Mouse (Mus musculus): ENCODE results near the gene Foxs1. TPM values are rescaled to one million over a fixed set of nuclear protein-coding genes. Genes with fewer than 3 reads are reported as not detected.

Gene Foxs1
- total RNA-seq, 1 experiment from 2014 or later = not detected

DNA sequence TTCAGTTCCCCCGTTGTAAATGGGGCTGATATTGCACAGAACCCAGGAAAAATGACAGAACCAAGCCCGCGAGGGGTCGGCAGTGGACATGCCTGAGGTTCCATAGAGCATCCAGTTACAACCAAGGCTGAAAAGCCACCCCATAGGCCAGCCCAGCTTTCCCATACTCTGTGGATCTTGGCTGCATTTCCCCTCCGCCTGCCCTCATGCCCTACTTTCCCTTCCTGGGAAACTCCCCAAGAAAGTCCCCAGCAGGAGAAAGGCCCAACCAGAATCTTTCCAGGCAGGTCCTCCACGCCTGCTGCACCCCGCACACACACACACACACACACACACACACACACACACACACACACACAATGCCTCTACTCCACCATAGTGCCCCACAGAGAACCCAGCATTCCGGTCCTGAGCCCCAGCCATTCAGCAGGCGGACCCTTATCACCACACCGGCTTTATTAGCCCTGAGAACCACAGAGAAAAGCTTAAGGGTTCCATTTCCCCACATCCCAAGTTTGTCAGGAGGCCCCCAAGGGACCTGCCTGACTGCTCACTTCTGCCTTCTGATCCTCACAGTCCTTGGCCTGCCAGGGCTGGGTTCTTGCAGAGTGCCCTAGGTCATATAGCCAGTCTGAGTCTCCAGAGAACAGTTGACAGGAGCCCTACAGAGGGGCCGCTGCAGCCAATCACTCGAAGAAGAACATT is 1.4 kb downstream of the Foxs1 start:
- no peak for ATAC-seq (replicated peaks; ENCODE audit: insufficient number of reproducible peaks, low FRiP score, low TSS enrichment, poor library complexity, severe bottlenecking)

DNA sequence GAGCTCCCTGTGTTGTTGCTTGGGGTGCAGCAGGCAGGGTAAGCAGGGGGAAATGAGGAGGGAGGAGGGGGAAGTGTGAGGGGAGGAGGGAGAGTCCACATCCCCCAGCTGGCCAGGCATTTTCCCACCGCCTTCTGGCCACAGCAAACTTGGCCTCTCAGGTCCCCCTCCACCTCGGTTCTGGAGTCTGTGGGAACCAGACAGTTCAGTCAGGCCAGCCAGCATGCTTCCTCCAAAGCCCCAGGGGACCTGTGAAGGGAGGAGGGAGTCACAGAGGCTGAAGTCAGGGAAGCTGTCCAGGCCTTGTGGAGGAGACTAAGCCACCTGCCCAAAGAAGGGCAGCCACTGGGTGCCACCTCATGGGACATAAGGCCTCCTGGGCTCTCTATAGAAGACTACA is 2.7 kb downstream of the Foxs1 start:
- no peak for ATAC-seq (replicated peaks; ENCODE audit: insufficient number of reproducible peaks, low FRiP score, low TSS enrichment, poor library complexity, severe bottlenecking)

GRCm38 (mm10) chr2:152928988-152929370 is 4.0 kb downstream of the Foxs1 start:
- ATAC-seq (replicated peaks; ENCODE audit: insufficient number of reproducible peaks, low FRiP score, low TSS enrichment, poor library complexity, severe bottlenecking) = no peak

- no peak for ATAC-seq (replicated peaks; ENCODE audit: insufficient number of reproducible peaks, low FRiP score, low TSS enrichment, poor library complexity, severe bottlenecking)
Measured at GRCm38 (mm10) chr2:152928219-152928987, 4.6 kb downstream of the Foxs1 start.

GRCm38 (mm10) chr2:152927371-152927770 is 5.6 kb downstream of the Foxs1 start:
- ATAC-seq (replicated peaks; ENCODE audit: insufficient number of reproducible peaks, low FRiP score, low TSS enrichment, poor library complexity, severe bottlenecking) = no peak

DNA sequence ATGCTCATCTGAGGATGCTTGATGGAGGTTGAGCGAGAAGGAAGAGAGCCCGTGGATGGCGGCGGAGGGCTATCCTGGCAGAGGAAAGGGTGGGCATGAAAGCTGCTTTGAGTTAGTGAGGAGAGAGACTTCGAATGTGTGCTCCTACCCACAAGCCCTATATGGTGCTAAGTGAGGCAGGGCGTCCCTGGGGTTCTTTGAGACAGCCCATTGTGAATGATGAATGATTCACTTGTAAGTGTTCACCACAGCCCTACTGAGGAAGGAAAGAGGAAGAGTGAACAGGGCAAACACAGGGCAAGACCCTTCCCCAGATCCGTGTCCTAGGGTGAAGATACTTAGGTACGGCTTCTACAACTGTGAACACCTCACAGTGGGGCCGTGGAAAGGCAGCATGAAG is 6.1 kb downstream of the Foxs1 start:
- ATAC-seq (replicated peaks; ENCODE audit: insufficient number of reproducible peaks, low FRiP score, low TSS enrichment, poor library complexity, severe bottlenecking) = no peak

DNA sequence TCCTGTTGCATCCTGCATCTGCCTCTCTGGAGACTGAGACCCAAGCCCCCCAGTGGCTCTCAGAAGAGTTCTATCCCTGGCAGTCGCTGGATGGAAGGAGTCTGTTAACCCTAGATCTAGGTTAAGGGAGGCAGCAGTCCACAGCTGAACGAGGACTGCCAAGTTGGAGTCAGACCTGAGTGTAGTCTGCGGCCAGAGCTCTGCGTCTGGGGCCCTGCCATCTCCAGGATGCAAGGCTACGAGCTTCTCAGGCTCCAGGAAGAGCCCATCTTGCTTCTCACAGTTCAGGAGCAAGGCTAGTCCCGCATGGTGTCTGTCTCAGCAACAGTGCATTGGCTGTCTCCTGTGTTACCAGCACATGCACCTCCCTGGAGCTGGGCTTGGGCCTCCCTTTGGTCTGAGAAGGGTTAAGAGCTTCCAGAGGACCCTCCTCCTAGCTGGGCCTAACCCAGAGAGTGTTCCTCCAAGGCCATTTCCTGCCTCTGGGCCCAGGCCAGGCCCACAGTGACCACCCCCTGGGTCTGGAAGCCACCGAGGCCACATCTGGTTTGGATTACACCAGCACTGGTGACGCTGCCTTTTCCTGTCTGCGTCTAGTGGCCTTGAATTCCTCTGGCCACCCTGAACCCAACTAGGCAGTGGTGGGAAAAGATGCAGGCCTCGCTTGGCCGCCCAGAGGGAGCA is 7.7 kb downstream of the Foxs1 start:
- ATAC-seq (replicated peaks; ENCODE audit: insufficient number of reproducible peaks, low FRiP score, low TSS enrichment, poor library complexity, severe bottlenecking) = 0 out of 2 replicates have a peak, but pooled peaks have one; percentile 33

- ATAC-seq (replicated peaks; ENCODE audit: insufficient number of reproducible peaks, low FRiP score, low TSS enrichment, poor library complexity, severe bottlenecking) = no peak
Measured at GRCm38 (mm10) chr2:152924543-152924942, 8.5 kb downstream of the Foxs1 start.

- no peak for ATAC-seq (replicated peaks; ENCODE audit: insufficient number of reproducible peaks, low FRiP score, low TSS enrichment, poor library complexity, severe bottlenecking)
Measured at GRCm38 (mm10) chr2:152924128-152924527, 8.9 kb downstream of the Foxs1 start.

DNA sequence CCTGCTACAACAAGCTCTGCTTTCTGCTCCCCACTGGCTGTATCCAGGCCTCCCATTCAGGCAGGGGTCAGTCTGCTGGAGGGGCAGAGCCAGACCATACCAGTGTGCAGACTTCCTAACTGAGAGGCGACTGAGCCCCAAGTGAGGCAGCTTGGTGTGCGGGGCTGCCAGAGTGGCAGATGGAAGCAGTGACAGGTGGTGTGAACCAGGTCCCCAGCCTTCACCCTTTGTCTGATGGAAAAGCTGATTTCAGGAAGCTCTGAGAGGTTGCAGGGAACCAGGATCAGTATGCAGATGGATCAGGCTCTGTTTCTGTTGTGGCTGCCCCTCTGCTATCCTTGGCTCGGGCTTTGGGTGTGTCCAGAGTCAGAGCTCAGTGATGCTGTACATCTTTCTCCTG is 9.4 kb downstream of the Foxs1 start:
- ATAC-seq (replicated peaks; ENCODE audit: insufficient number of reproducible peaks, low FRiP score, low TSS enrichment, poor library complexity, severe bottlenecking) = no peak

DNA sequence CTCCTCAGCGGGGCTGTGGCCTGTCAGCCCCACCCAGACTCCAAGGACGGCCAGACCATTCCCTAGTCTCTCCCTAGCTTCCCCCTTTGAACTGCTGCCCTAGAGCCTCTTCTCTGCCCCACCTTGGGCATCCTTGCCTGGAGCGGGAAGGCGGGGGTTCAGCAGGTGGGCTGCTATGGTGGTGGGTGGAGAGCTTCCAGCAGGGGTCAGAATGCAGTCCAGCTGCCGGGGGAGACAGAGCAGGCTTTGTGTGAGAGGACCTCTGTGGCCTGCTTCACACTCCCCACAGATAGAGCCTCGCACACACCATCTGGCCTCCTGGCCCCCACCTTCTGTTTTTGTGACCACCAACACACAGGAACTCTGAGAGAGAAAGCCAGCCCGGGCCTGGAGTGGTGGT is 10.6 kb downstream of the Foxs1 start:
- ATAC-seq (replicated peaks; ENCODE audit: insufficient number of reproducible peaks, low FRiP score, low TSS enrichment, poor library complexity, severe bottlenecking) = no peak

DNA sequence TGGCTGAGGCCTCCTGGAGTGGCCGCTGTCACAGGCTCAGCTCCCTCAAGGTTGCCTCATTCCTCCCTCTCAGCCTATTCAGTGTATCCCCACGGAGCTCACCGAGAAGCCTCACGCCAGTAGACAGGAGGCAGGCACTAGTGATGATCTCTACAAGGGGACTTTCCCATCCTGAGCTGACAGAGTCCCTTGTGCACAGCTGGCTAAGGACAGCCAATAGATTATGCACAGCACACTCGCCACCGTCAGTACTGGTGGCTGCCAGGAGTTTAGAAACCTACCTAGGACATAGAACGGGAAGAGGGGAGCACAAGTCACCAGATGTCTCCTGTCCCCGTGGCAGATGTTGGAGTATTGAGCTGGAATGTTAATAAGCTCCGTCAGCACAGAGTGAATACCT is 15.3 kb downstream of the Foxs1 start:
- ATAC-seq (replicated peaks; ENCODE audit: insufficient number of reproducible peaks, low FRiP score, low TSS enrichment, poor library complexity, severe bottlenecking) = no peak

- ATAC-seq (replicated peaks; ENCODE audit: insufficient number of reproducible peaks, low FRiP score, low TSS enrichment, poor library complexity, severe bottlenecking) = no peak
Measured at GRCm38 (mm10) chr2:152916111-152916510, 16.9 kb downstream of the Foxs1 start.

- no peak for ATAC-seq (replicated peaks; ENCODE audit: insufficient number of reproducible peaks, low FRiP score, low TSS enrichment, poor library complexity, severe bottlenecking)
Measured at GRCm38 (mm10) chr2:152915453-152915852, 17.6 kb downstream of the Foxs1 start.

DNA sequence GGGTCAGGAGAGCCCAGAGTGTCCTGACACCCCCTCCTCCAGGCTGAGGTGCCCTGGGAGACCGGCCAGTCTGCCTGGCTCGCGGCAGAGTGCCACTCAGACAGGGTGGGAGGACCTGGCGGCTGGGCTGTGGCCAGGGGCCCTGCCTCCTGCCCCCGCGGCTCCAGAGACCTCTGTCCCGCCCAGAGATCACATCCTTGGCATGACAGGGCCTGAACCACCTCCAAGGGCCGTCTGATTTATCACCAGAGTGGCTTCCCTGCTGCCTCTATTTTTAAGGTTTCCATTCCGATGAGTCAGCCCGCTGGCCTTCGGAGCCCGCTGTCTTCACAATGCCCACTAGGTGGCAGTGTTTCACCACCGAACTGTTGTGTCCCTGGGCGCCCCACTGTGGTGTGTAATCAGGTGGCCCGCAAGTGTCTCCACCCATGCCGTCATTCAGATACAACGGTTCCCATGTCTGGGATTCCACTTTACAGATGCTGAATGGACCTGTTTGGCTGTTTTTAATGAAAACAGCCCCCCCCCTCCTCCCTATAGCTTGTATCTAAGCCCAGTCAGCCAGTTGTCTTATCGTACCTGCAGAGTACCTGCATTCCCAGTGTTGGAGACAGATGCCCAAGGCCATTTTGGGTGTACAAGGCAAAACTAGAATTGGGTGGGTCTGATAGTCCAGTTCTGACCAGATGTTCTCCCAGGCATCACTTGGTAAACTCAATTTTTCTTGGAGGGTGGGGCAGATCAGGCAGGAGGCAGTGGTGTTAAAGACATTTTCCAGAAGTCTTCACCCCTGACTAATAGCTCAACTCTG is 18.5 kb downstream of the Foxs1 start:
- ATAC-seq (replicated peaks; ENCODE audit: insufficient number of reproducible peaks, low FRiP score, low TSS enrichment, poor library complexity, severe bottlenecking) = peak; percentile 86

DNA sequence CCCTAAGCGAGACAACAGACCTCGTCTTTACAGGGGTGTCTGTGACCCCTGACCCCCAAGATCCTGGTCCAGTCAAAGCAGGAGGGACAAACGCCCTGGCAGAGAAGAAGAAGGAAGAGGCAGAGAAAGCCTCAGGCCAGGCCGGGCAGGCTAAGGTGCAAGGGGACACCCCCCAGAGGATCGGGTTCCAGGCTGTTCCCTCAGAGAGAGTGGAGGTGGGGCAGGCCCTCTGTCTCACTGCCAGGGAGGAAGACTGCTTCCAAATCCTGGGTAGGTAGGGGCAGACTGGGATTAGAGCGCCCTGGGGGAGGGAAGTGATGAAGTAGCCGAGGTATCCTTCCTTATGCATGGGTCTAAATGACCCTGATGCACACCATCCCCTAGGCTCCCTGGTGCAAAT is 19.5 kb downstream of the Foxs1 start:
- ATAC-seq (replicated peaks; ENCODE audit: insufficient number of reproducible peaks, low FRiP score, low TSS enrichment, poor library complexity, severe bottlenecking) = no peak

- no peak for ATAC-seq (replicated peaks; ENCODE audit: insufficient number of reproducible peaks, low FRiP score, low TSS enrichment, poor library complexity, severe bottlenecking)
Measured at GRCm38 (mm10) chr2:152911432-152911831, 21.6 kb downstream of the Foxs1 start.

- no peak for ATAC-seq (replicated peaks; ENCODE audit: insufficient number of reproducible peaks, low FRiP score, low TSS enrichment, poor library complexity, severe bottlenecking)
Measured at GRCm38 (mm10) chr2:152911031-152911430, 22.0 kb downstream of the Foxs1 start, which contains the start of gene Mylk2. Mylk2 (plus strand) TSS chr2:152911352.

DNA sequence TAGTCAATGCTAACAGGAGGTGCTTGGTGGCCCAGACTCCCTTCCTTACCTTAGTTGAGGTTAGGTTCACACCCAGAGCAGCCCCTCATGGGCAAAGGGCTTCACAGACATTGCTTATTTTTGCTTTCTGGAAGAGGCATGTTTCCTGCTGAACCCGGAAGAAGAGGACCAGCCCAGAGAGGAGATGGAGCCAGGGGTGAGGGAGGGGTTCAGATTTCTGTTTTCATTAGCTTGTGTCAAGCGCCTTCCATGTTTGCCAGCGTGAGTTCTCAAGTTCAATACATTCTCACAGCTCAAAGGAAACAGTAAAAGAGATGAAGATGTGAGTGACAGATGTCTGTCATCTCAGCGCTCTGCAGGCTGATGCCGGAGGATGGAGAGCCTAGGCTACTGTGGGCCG is 23.2 kb downstream of the Foxs1 start:
- ATAC-seq (replicated peaks; ENCODE audit: insufficient number of reproducible peaks, low FRiP score, low TSS enrichment, poor library complexity, severe bottlenecking) = no peak

Data from monocyte, adult 5-6 weeks (primary cell).